Mouse (Mus musculus): ENCODE results near the gene Dtx2. TPM values are rescaled to one million over a fixed set of nuclear protein-coding genes. Genes with fewer than 3 reads are reported as not detected.
A peak's percentile ranks its signal among the peaks of the same experiment; 100 is the strongest.

Gene Dtx2
- polyA plus RNA-seq, 1 experiment from 2014 or later: 21.8 TPM

GRCm38 (mm10) chr5:135962125-135962491, 32.5 kb upstream of the Dtx2 start:
- Histone ChIP-seq H3K27ac (peak overlapping the region; percentile 97), H3K4me3 (replicated peaks; ENCODE audit: low read depth, low read length) (peak overlapping the region; percentile 55), H3K9me3 (replicated peaks; ENCODE audit: low read length) (no peaks in the 10 kb centered on the region), H3K36me3 (ENCODE audit: insufficient read depth, low read length) (no peaks in the 10 kb centered on the region), H3K4me2 (ENCODE audit: low read length) (peak overlapping the region; percentile 54), H3K27me3 (ENCODE audit: insufficient read depth, low read length) (no peaks in the 10 kb centered on the region), H3K4me1 (replicated peaks; ENCODE audit: insufficient read depth, low read length) (peaks cover 12% of the 10 kb centered on the region; the same call in 1 of the 2 replicates), H3K9ac (ENCODE audit: low read depth, low read length) (peak overlapping the region; percentile 14; the same call in 1 of the 2 replicates)
- TF ChIP-seq CTCF (IDR thresholded peaks at IDR 0.05; ENCODE audit: low read depth): no peak
- DNase-seq (ENCODE audit: low spot score) (no peak), ATAC-seq (replicated peaks; ENCODE audit: low FRiP score, low read depth) (no peak)
- under 1% methylated on average over 11 of the region's 11 CpGs for WGBS

- no peaks in the 10 kb centered on the region for H3K36me3 ChIP-seq (ENCODE audit: insufficient read depth, low read length)
- TF ChIP-seq CTCF (IDR thresholded peaks at IDR 0.05; ENCODE audit: low read depth): no peak; the same call in 1 of the 2 replicates
- peak overlapping the region; percentile 97 for H3K27ac ChIP-seq
- peak overlapping the region; percentile 97 for H3K4me2 ChIP-seq (ENCODE audit: low read length)
- no peaks in the 10 kb centered on the region for H3K27me3 ChIP-seq (ENCODE audit: insufficient read depth, low read length)
- peak; percentile 96 for ATAC-seq (replicated peaks; ENCODE audit: low FRiP score, low read depth)
- peak; percentile 100 for DNase-seq (ENCODE audit: low spot score)
- H3K4me1 ChIP-seq (replicated peaks; ENCODE audit: insufficient read depth, low read length): peaks cover 11% of the 10 kb centered on the region; the same call in 1 of the 2 replicates
- H3K9ac ChIP-seq (ENCODE audit: low read depth, low read length): peak overlapping the region; percentile 89
- no peaks in the 10 kb centered on the region for H3K9me3 ChIP-seq (replicated peaks; ENCODE audit: low read length)
- peak overlapping the region; percentile 55 for H3K4me3 ChIP-seq (replicated peaks; ENCODE audit: low read depth, low read length)
- under 1% methylated on average over 59 of the region's 64 CpGs for WGBS
Observed at GRCm38 (mm10) chr5:135962492-135963279, 31.9 kb upstream of the Dtx2 start.

- 5% methylated on average over 3 of the region's 6 CpGs for WGBS
- Histone ChIP-seq H3K9me3 (replicated peaks; ENCODE audit: low read length) (no peaks in the 10 kb centered on the region), H3K36me3 (ENCODE audit: insufficient read depth, low read length) (no peaks in the 10 kb centered on the region), H3K27ac (peak overlapping the region; percentile 97), H3K9ac (ENCODE audit: low read depth, low read length) (peak overlapping the region; percentile 89), H3K4me2 (ENCODE audit: low read length) (peak overlapping the region; percentile 97), H3K4me1 (replicated peaks; ENCODE audit: insufficient read depth, low read length) (peaks cover 11% of the 10 kb centered on the region; the same call in 1 of the 2 replicates), H3K27me3 (ENCODE audit: insufficient read depth, low read length) (no peaks in the 10 kb centered on the region), H3K4me3 (replicated peaks; ENCODE audit: low read depth, low read length) (peak overlapping the region; percentile 55)
- DNase-seq (ENCODE audit: low spot score): peak; percentile 25
- no peak for TF ChIP-seq CTCF (IDR thresholded peaks at IDR 0.05; ENCODE audit: low read depth)
- no peak for ATAC-seq (replicated peaks; ENCODE audit: low FRiP score, low read depth)
Observed at GRCm38 (mm10) chr5:135963280-135963627, 31.3 kb upstream of the Dtx2 start.

- peak overlapping the region; percentile 3; the same call in 1 of the 2 replicates for H3K9ac ChIP-seq (ENCODE audit: low read depth, low read length)
- no peak for ATAC-seq (replicated peaks; ENCODE audit: low FRiP score, low read depth)
- no peaks in the 10 kb centered on the region for H3K27me3 ChIP-seq (ENCODE audit: insufficient read depth, low read length)
- peak; percentile 16 for DNase-seq (ENCODE audit: low spot score)
- peak overlapping the region; percentile 5 for H3K4me3 ChIP-seq (replicated peaks; ENCODE audit: low read depth, low read length)
- 6% methylated on average over 24 of the region's 24 CpGs for WGBS
- no peaks in the 10 kb centered on the region for H3K9me3 ChIP-seq (replicated peaks; ENCODE audit: low read length)
- H3K27ac ChIP-seq: no peak overlapping the region
- peaks cover 11% of the 10 kb centered on the region; the same call in 1 of the 2 replicates for H3K4me1 ChIP-seq (replicated peaks; ENCODE audit: insufficient read depth, low read length)
- H3K4me2 ChIP-seq (ENCODE audit: low read length): peak overlapping the region; percentile 47
- TF ChIP-seq CTCF (IDR thresholded peaks at IDR 0.05; ENCODE audit: low read depth): peak; percentile 56
- no peaks in the 10 kb centered on the region for H3K36me3 ChIP-seq (ENCODE audit: insufficient read depth, low read length)
Observed at GRCm38 (mm10) chr5:135965501-135965930, 29.1 kb upstream of the Dtx2 start.

- 57% methylated on average over 9 of the region's 9 CpGs for WGBS
Observed at GRCm38 (mm10) chr5:135966866-135967265, 27.7 kb upstream of the Dtx2 start.

GRCm38 (mm10) chr5:135968781-135969180, 25.8 kb upstream of the Dtx2 start:
- WGBS: 63% methylated on average over 1 of the region's 1 CpGs

More at GRCm38 (mm10) chr5:135966866-135967265, 27.7 kb upstream of the Dtx2 start:
- ATAC-seq (replicated peaks; ENCODE audit: low FRiP score, low read depth) (no peak), DNase-seq (ENCODE audit: low spot score) (no peak)
- Histone ChIP-seq H3K36me3 (ENCODE audit: insufficient read depth, low read length) (no peaks in the 10 kb centered on the region), H3K4me2 (ENCODE audit: low read length) (no peak overlapping the region), H3K9me3 (replicated peaks; ENCODE audit: low read length) (no peaks in the 10 kb centered on the region), H3K4me3 (replicated peaks; ENCODE audit: low read depth, low read length) (no peak overlapping the region), H3K27me3 (ENCODE audit: insufficient read depth, low read length) (no peaks in the 10 kb centered on the region), H3K27ac (no peak overlapping the region), H3K9ac (ENCODE audit: low read depth, low read length) (no peak overlapping the region), H3K4me1 (replicated peaks; ENCODE audit: insufficient read depth, low read length) (peaks cover 8% of the 10 kb centered on the region; the same call in 1 of the 2 replicates)
- peak; percentile 48 for TF ChIP-seq CTCF (IDR thresholded peaks at IDR 0.05; ENCODE audit: low read depth)

More at GRCm38 (mm10) chr5:135968781-135969180, 25.8 kb upstream of the Dtx2 start:
- Histone ChIP-seq H3K4me3 (replicated peaks; ENCODE audit: low read depth, low read length) (no peak overlapping the region), H3K9ac (ENCODE audit: low read depth, low read length) (no peak overlapping the region), H3K9me3 (replicated peaks; ENCODE audit: low read length) (no peaks in the 10 kb centered on the region), H3K27ac (no peak overlapping the region), H3K27me3 (ENCODE audit: insufficient read depth, low read length) (no peaks in the 10 kb centered on the region), H3K4me2 (ENCODE audit: low read length) (no peak overlapping the region), H3K4me1 (replicated peaks; ENCODE audit: insufficient read depth, low read length) (no peaks in the 10 kb centered on the region), H3K36me3 (ENCODE audit: insufficient read depth, low read length) (no peaks in the 10 kb centered on the region)
- peak; percentile 72 for TF ChIP-seq CTCF (IDR thresholded peaks at IDR 0.05; ENCODE audit: low read depth)
- ATAC-seq (replicated peaks; ENCODE audit: low FRiP score, low read depth) (no peak), DNase-seq (ENCODE audit: low spot score) (no peak)

Measured in kidney, postnatal 0 days (tissue).